Mouse (Mus musculus) forebrain, postnatal 0 days (tissue): ENCODE results near the gene Fdx1l. TPM values are rescaled to one million over a fixed set of nuclear protein-coding genes. Genes with fewer than 3 reads are reported as not detected.
"Not testable (repeated sequence)": the region's sequence is repeated elsewhere in the genome, so short reads cannot be mapped to it uniquely, and the experiment has no call there.

Experiments used
- ATAC-seq: fragments of 200-750 bp; cut with Nextera tagmentation; 2 replicates; pipeline ENCODE4 v1.8.0; 2017; ENCODE audit warnings: mild to moderate bottlenecking, moderate library complexity
- DNase-seq: peaks from one replicate; pipeline ENCODE4 v3.0.0-alpha.2; 2015
- H3K27ac ChIP-seq: fragments of 300-500 bp; sonication (generic); 2 replicates; pipeline ENCODE4 v1.5.1; 2014; ENCODE audit warnings: low read depth, mild to moderate bottlenecking, antibody characterized with exemption, low read length, moderate library complexity, mixed read lengths
- H3K27me3 ChIP-seq: fragments of 300-500 bp; sonication (generic); 2 replicates; pipeline ENCODE4 v1.6.1; 2014; ENCODE audit warnings: mild to moderate bottlenecking, low read length, mixed read lengths; ENCODE audit not compliant: insufficient read depth
- H3K36me3 ChIP-seq: fragments of 300-500 bp; sonication (generic); 2 replicates; pipeline ENCODE4 v1.6.1; 2014; ENCODE audit warnings: mild to moderate bottlenecking, moderate library complexity; ENCODE audit not compliant: insufficient read depth
- H3K4me1 ChIP-seq: fragments of 300-500 bp; sonication (generic); 2 replicates; pipeline ENCODE4 v1.6.1; 2014; ENCODE audit warnings: antibody characterized with exemption; ENCODE audit not compliant: insufficient read depth
- H3K4me2 ChIP-seq: fragments of 300-500 bp; sonication (generic); 2 replicates; pipeline ENCODE4 v1.6.1; 2014; ENCODE audit warnings: low read depth, mild to moderate bottlenecking, moderate library complexity
- H3K4me3 ChIP-seq: fragments of 300-500 bp; sonication (generic); 2 replicates; pipeline ENCODE4 v1.5.1; 2014; ENCODE audit warnings: low read depth, low read length, mixed read lengths
- H3K9ac ChIP-seq: fragments of 300-500 bp; sonication (generic); 2 replicates; pipeline ENCODE4 v1.6.1; 2014; ENCODE audit warnings: mild to moderate bottlenecking
- H3K9me3 ChIP-seq: fragments of 300-500 bp; sonication (generic); 2 replicates; pipeline ENCODE4 v1.6.1; 2016; ENCODE audit warnings: low read length
- CTCF ChIP-seq: sonication (generic); IDR thresholded peaks from 2 replicates; pipeline ENCODE4 v1.5.1; 2016; ENCODE audit warnings: antibody characterized with exemption, control low read depth, low read depth
- WGBS: fragments of 180-500 bp; shearing (Covaris S2); extraction: QIAGEN DNeasy Blood & Tissue Kit; methylation state at CpG from one replicate; pipeline ENCODE4 v1.1.7; 2014; 5-methylcytosine and 5-hydroxymethylcytosine counted together
- polyA plus RNA-seq: library from polyadenylated mRNA; unstranded; fragments of >200 nt; fragmentation: Nextera tagmentation; extraction: Ambion mirVana; gene quantifications from 2 replicates; pipeline ENCODE4 v1.2.1, GENCODE M21; 2015
- total RNA-seq: library from RNA; depleted of rRNA; stranded (reverse); fragments of >200 nt; gene quantifications from 2 replicates; pipeline ENCODE4 v1.2.3, GENCODE M21; 2014

Gene Fdx1l
- total and polyA plus RNA-seq, 2 experiments from 2014 or later, result 63.2 to 79.4 TPM

DNA sequence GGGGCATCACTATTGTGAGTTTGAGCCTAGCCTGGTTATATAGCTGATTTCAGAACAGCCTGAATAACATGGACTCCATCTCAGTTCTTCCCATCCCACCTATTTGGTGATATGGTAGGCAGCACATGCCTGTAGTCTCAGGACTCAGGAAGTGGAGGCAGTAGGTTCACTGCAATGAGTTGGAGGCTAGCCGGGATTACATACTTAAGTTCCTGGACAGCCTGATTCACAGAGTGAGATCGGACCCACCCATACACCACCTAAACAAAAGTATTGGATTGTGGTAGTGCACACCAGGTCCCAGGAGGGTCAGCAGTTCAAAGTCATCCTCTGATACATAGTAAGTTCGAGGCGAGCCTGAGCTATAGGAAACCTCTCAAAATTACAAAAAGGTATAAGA lies 773 bp downstream of the Fdx1l start:
- H3K27ac ChIP-seq, result no peak overlapping the region
- peak; percentile 2; the same call in 1 of the 2 replicates for ATAC-seq

GRCm38 (mm10) chr9:21067006-21067684 lies 6.3 kb downstream of the Fdx1l start, which contains the start of gene Zglp1:
Gene Zglp1, minus strand, starts transcription at chr9:21067093.
- Histone ChIP-seq H3K4me3 (no peak within 1 kb of the TSS), H3K4me1 (0 out of 2 replicates have a peak, but pooled peaks cover under 1% of the 10 kb centered on the region), H3K9me3 (no peaks in the 10 kb centered on the region), H3K9ac (no peak within 1 kb of the TSS), H3K27me3 (no peaks in the 10 kb centered on the region), H3K27ac (no peak within 1 kb of the TSS), H3K4me2 (no peak within 1 kb of the TSS), H3K36me3 (peaks cover 43% of the 10 kb centered on the region)
- no peak for TF ChIP-seq CTCF
- 87% methylated on average over 27 of the region's 27 CpGs for WGBS
- ATAC-seq (no peak), DNase-seq (no peak)

More for the DNA sequence above, 773 bp downstream of the Fdx1l start:
- Histone ChIP-seq H3K4me1 (peaks cover 7% of the 10 kb centered on the region; the same call in 1 of the 2 replicates), H3K9ac (peak overlapping the region; percentile 77), H3K27me3 (no peaks in the 10 kb centered on the region), H3K9me3 (no peaks in the 10 kb centered on the region), H3K4me2 (peak overlapping the region; percentile 97), H3K36me3 (peaks cover 37% of the 10 kb centered on the region), H3K4me3 (peak overlapping the region; percentile 84)
- DNase-seq, result no peak
- 14% methylated on average over 4 of the region's 4 CpGs for WGBS
- TF ChIP-seq CTCF, result no peak

DNA sequence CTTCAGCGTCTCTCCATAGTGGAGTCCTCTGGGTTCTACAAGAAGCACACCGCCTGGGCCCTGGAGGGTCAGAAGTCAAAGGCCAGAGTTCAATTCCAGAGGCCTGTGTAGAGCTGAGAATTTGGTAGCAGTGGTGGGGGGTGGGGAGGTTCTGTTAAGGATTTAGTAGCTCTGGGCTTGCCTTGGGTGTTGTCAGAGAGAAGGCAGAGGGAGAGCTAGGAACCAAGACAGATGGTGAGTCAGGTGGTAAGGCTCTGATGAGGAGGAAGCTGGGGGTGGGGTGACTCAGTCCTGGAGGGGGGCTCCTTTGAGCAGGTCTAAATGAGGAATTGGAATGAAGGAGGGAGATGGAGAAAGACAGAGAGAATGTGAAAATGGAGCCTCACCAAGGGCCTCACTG lies 10.5 kb downstream of the Fdx1l start:
- H3K36me3 ChIP-seq, result peaks cover 31% of the 10 kb centered on the region
- H3K4me1 ChIP-seq, result no peaks in the 10 kb centered on the region
- ATAC-seq, result no peak; the same call in 1 of the 2 replicates
- no peak overlapping the region for H3K27ac ChIP-seq
- no peaks in the 10 kb centered on the region for H3K27me3 ChIP-seq
- no peaks in the 10 kb centered on the region for H3K9me3 ChIP-seq
- no peak overlapping the region for H3K4me2 ChIP-seq
- DNase-seq, result no peak
- H3K4me3 ChIP-seq, result no peak overlapping the region
- no peak overlapping the region for H3K9ac ChIP-seq
- TF ChIP-seq CTCF, result no peak
- 84% methylated on average over 2 of the region's 2 CpGs for WGBS

DNA sequence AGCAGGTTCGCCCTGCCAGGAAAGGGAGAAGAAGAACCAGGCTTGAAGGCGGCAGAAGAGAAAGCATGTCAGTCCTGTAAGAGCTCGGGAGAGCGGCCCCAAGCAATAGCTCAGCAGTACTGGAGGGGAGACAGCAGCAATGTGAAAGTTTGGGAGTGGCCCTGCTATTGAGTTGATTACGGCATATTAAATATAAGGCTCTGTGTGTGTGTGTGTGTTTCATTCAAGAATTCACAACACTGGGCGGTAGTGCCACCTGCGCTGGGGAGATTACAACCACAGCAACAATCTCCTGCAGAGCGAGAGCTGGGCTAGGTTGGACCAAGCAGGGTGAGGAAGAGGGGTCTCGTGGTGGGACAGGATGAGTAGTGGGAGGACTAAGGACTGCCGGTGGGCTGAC lies 21.8 kb downstream of the Fdx1l start:
- 70% methylated on average over 10 of the region's 10 CpGs for WGBS
- ATAC-seq (no peak), DNase-seq (no peak)
- no peak for TF ChIP-seq CTCF
- H3K9ac ChIP-seq, result no peak overlapping the region
- no peaks in the 10 kb centered on the region for H3K9me3 ChIP-seq
- H3K27me3 ChIP-seq, result no peaks in the 10 kb centered on the region
- no peaks in the 10 kb centered on the region for H3K4me1 ChIP-seq
- no peaks in the 10 kb centered on the region for H3K36me3 ChIP-seq
- no peak overlapping the region for H3K27ac ChIP-seq
- no peak overlapping the region for H3K4me3 ChIP-seq
- H3K4me2 ChIP-seq, result no peak overlapping the region

GRCm38 (mm10) chr9:21045235-21045634 lies 28.2 kb downstream of the Fdx1l start:
- WGBS, result 93% methylated on average over 3 of the region's 3 CpGs
- H3K27me3 ChIP-seq, result no peaks in the 10 kb centered on the region
- DNase-seq (no peak), ATAC-seq (no peak)
- no peaks in the 10 kb centered on the region for H3K36me3 ChIP-seq
- H3K4me2 ChIP-seq, result no peak overlapping the region
- TF ChIP-seq CTCF, result no peak
- no peaks in the 10 kb centered on the region for H3K9me3 ChIP-seq
- no peak overlapping the region for H3K27ac ChIP-seq
- H3K4me1 ChIP-seq, result no peaks in the 10 kb centered on the region
- no peak overlapping the region for H3K9ac ChIP-seq
- no peak overlapping the region for H3K4me3 ChIP-seq

GRCm38 (mm10) chr9:21044785-21045184 lies 28.6 kb downstream of the Fdx1l start:
- H3K4me1 ChIP-seq, ATAC-seq, H3K9me3 ChIP-seq, H3K36me3 ChIP-seq, H3K4me2 ChIP-seq, H3K27me3 ChIP-seq, DNase-seq, H3K9ac ChIP-seq, H3K27ac ChIP-seq, H3K4me3 ChIP-seq: not testable (repeated sequence)
- WGBS, result 56% methylated on average over 1 of the region's 1 CpGs

DNA sequence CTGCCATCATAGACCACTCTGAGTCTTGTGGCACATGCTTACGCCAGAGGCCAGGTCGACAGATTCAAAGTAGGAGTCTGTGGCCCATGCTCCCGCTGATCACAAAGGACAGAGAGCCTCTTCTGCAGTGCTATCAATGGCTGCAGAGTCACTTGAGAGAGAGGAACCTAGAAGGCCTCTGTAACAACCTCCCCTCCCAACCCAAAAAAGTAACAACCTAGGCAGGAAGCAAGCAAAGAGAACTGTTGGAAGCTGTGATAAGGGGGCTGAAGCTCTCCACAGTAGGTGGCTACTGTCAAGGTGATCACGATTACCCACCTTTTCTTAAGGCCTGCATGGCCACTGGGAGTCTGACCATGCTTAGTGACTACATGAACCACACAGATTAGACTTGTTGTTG lies 29.9 kb downstream of the Fdx1l start:
- Histone ChIP-seq H3K9ac (no peak overlapping the region), H3K4me1 (no peaks in the 10 kb centered on the region), H3K27ac (no peak overlapping the region), H3K4me3 (no peak overlapping the region), H3K9me3 (no peaks in the 10 kb centered on the region), H3K4me2 (no peak overlapping the region), H3K27me3 (peaks cover 4% of the 10 kb centered on the region; the same call in 1 of the 2 replicates), H3K36me3 (no peaks in the 10 kb centered on the region)
- DNase-seq, result no peak
- WGBS, result 93% methylated on average over 4 of the region's 4 CpGs
- no peak for TF ChIP-seq CTCF
- no peak for ATAC-seq
